In genomic region chr9:51960331-51960730, GRCm38 (mm10) we compare ENCODE assay signal across 20 mouse cellular contexts.
"Had no signal": no experiment of that assay in that cellular context is flagged by ENCODE, and none has a peak within 500 bp of the region (broad histone marks: within the 10 kb centered on the region; RNA-seq: fewer than 3 reads in every experiment).

No protein-coding gene starts in this region.

- H3K27ac ChIP-seq: limb, embryonic 15.5 days; liver, embryonic 14.5 days; midbrain, embryonic 10.5 days; midbrain, embryonic 12.5 days; neural tube, embryonic 13.5 days; neural tube, embryonic 15.5 days had no signal

- DNase-seq: lung, adult 18-20 months; lung, postnatal 14 days; midbrain, embryonic 14.5 days; retina, postnatal 1 day; right cerebral cortex, adult 18-20 months; right cerebral cortex, postnatal 25 days; right cerebral cortex, postnatal 4 days; spleen, adult 18-20 months; thymus, adult 18-20 months; thymus, postnatal 14 days; thymus, postnatal 36 days had no signal

- H3K27me3 ChIP-seq: limb, embryonic 15.5 days; neural tube, embryonic 13.5 days; neural tube, embryonic 15.5 days had no signal

- ATAC-seq: midbrain, embryonic 16.5 days had no signal

- H3K9me3 ChIP-seq: limb, embryonic 15.5 days; midbrain, embryonic 10.5 days; midbrain, embryonic 12.5 days; neural tube, embryonic 13.5 days; neural tube, embryonic 15.5 days had no signal

- H3K4me2 ChIP-seq: limb, embryonic 15.5 days; liver, embryonic 11.5 days; midbrain, embryonic 12.5 days had no signal

- H3K9ac ChIP-seq: limb, embryonic 15.5 days; liver, embryonic 14.5 days; midbrain, embryonic 12.5 days; neural tube, embryonic 13.5 days; neural tube, embryonic 15.5 days had no signal

- H3K4me3 ChIP-seq: limb, embryonic 15.5 days; midbrain, embryonic 10.5 days; midbrain, embryonic 12.5 days; myocyte; neural tube, embryonic 13.5 days; neural tube, embryonic 15.5 days had no signal

- H3K36me3 ChIP-seq: neural tube, embryonic 15.5 days had no signal
